Mouse (Mus musculus) olfactory bulb, adult 2 months (tissue): Measurements from ENCODE around the gene Ngrn.

ENCODE experiments used
- CTCF ChIP-seq: fragments of 200-500 bp; IDR thresholded peaks from 2 replicates; pipeline ENCODE4 v1.5.1; 2012; ENCODE audit warnings: low read depth, mild to moderate bottlenecking, low read length, moderate library complexity; ENCODE audit not compliant: insufficient read depth
- POLR2A ChIP-seq: fragments of 200-500 bp; IDR thresholded peaks from 2 replicates; pipeline ENCODE4 v1.6.1; 2012; ENCODE audit warnings: mild to moderate bottlenecking, low read depth, low read length, moderate library complexity; ENCODE audit not compliant: insufficient read depth

DNA sequence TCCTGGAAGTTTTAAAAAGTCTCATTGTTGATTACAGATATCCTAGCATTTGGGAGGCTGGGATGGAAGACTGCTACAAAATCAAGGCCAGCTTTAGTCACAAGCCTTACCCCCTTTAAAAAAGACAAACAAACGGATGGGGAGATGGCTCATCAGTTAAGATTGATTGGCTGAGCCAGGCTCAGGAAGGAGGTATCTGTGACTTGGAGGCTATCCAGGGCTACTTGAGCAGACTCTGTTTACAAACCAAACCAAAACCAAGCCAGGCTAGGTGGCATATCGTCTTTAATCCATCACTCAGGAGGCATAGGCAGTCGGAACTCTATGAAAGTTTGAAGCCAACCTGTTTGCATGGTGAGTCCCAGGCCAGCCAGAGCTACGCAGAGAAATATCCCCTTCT is 19.4 kb upstream of the Ngrn start:
- TF ChIP-seq CTCF (no peak), POLR2A (no peak)
